Mouse (Mus musculus): ENCODE data around the gene 1700092M07Rik.

Gene 1700092M07Rik

GRCm38 (mm10) chr19:8742176-8742575 is 1.7 kb downstream of the 1700092M07Rik start:
- DNase-seq (ENCODE audit: low read depth, low spot score): no peak

- DNase-seq (ENCODE audit: low read depth, low spot score): no peak
These were observed 4.9 kb downstream of the 1700092M07Rik start for GRCm38 (mm10) chr19:8745382-8745781.

GRCm38 (mm10) chr19:8747368-8747767 is 6.8 kb downstream of the 1700092M07Rik start:
- DNase-seq (ENCODE audit: low read depth, low spot score): peak; percentile 69

- no peak for DNase-seq (ENCODE audit: low read depth, low spot score)
These were observed 15.1 kb downstream of the 1700092M07Rik start for GRCm38 (mm10) chr19:8755652-8756051.

- DNase-seq (ENCODE audit: low read depth, low spot score): peak; percentile 98
These were observed 16.3 kb downstream of the 1700092M07Rik start, which contains the start of gene Nxf1 for GRCm38 (mm10) chr19:8756635-8757387. Gene Nxf1 (plus strand): TSS chr19:8757073.

DNA sequence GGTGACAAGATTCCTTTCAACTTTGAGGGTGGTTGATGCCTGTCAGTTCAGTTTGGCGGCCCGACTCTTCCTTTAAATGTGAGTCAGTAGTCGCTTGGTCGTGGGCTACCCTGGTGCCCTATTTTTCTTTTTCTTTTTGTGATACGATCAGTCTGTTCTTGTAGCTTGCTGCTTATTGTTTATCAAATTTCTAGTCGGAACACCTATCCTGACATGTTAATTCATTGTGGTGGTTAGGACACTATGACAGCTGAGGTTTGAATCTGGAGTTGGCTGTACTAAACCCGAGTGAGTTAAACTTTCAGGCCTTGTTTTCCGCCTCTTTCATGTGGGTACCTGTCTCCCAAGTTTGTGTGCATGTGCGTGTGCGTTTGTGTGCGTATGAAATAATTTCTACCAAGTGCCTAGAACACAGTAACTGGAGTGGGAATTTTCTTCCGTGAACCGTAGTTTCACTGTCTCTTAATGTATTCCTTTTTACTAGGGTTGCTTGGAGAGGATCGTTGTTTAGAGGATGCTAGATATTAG is 17.0 kb downstream of the 1700092M07Rik start:
- no peak for DNase-seq (ENCODE audit: low read depth, low spot score)

GRCm38 (mm10) chr19:8758899-8759298 is 18.4 kb downstream of the 1700092M07Rik start:
- DNase-seq (ENCODE audit: low read depth, low spot score): no peak

GRCm38 (mm10) chr19:8760757-8761156 is 20.2 kb downstream of the 1700092M07Rik start:
- peak; percentile 35 for DNase-seq (ENCODE audit: low read depth, low spot score)

DNA sequence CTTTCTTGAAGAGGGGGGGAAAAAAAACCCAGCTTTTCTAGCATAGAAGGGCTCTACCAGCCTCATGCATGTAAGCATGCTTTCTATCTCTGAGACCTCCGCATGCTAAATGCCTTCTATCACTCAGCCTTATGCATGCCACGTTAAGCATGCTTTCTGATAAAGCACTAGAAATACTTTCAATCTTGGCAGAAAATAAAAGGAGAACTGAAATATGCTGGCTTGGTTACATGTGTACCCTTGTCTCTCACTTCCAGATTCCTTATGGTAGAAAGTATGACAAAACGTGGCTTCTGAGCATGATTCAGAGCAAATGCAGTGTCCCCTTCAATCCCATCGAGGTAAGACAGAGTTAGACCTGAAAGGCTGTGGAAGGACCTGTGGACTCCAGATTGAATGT is 22.8 kb downstream of the 1700092M07Rik start:
- no peak for DNase-seq (ENCODE audit: low read depth, low spot score)

DNA sequence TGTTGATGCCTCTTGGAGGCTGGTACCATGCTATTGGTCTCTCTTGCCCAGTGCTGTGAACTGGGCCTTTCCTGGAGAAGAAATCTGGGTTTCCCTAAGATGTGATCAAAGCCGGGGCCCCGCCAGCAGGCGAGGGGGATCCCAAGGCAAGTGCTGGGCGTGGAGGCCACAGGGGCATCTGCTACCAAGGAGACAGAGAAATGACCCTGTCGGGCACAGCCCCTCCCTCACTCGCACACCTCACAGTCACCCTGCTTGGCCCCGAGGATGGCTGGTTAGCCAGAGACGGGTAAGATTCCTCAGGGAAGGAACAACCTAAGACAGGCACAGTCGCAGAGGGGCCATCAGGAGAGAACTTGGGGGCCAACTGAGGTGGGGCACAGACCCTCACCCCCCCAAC is 25.0 kb downstream of the 1700092M07Rik start:
- DNase-seq (ENCODE audit: low read depth, low spot score): no peak

- DNase-seq (ENCODE audit: low read depth, low spot score): peak; percentile 91
These were observed 30.2 kb downstream of the 1700092M07Rik start, which contains the start of gene Tmem223 for GRCm38 (mm10) chr19:8770567-8771270. Gene Tmem223 (plus strand): TSS chr19:8770996.

DNA sequence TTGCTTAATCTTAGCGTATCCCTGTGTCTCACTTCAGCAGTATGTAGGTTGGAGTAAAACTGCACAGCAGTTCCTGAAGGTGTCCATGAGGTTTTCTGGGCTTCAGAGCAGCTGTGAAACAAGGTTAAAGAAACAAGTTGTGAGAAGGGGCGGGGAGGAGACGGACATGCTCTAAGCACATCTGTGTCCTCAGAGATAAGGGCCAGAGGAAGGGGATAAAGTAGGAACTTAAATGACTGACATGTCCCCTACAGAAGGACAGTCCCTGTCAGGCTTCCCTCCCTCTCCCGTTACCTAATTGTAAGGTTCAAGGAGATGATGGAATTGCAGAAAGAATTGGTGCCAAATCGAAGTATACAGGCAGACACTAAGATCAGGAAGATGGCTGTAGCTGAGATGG is 32.5 kb downstream of the 1700092M07Rik start:
- no peak for DNase-seq (ENCODE audit: low read depth, low spot score)

- no peak for DNase-seq (ENCODE audit: low read depth, low spot score)
These were observed 32.9 kb downstream of the 1700092M07Rik start for GRCm38 (mm10) chr19:8773409-8773808.

- DNase-seq (ENCODE audit: low read depth, low spot score): peak; percentile 97
These were observed 33.7 kb downstream of the 1700092M07Rik start, which contains the start of gene Tmem179b for GRCm38 (mm10) chr19:8774086-8774835. Gene Tmem179b (minus strand): TSS chr19:8774467.

DNA sequence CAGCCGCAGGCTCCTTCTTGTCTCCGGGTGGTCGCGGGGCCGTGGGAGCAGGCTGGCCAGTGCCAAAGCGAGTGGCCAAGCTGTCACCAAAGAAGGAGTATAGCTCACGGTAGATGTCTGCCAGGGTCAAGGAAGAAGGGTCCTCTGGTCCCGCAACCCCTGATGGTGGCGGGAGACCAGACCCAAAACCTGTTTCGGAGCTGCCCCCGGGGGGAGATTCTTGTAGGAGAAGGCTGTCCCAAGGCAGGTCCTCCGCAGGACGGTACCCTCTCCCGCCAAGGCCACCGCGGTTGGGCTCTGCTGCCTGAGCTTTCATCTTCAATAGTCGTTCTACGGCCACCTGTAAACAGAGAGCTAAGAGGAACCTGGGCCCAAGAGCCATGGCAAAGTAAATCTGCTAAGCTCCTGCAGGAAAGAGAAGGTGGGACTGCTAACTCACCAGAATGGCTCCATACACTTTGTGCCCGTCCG is 34.5 kb downstream of the 1700092M07Rik start:
- no peak for DNase-seq (ENCODE audit: low read depth, low spot score)

GRCm38 (mm10) chr19:8786008-8786781 is 45.7 kb downstream of the 1700092M07Rik start, which contains the start of gene Taf6l:
Gene Taf6l (minus strand): TSS chr19:8786417.
- DNase-seq (ENCODE audit: low read depth, low spot score): peak; percentile 99

- peak; percentile 48 for DNase-seq (ENCODE audit: low read depth, low spot score)
These were observed 48.0 kb downstream of the 1700092M07Rik start for GRCm38 (mm10) chr19:8788521-8788920.

- no peak for DNase-seq (ENCODE audit: low read depth, low spot score)
These were observed 48.7 kb downstream of the 1700092M07Rik start for GRCm38 (mm10) chr19:8789171-8789570.

- no peak for DNase-seq (ENCODE audit: low read depth, low spot score)
These were observed 49.7 kb downstream of the 1700092M07Rik start for GRCm38 (mm10) chr19:8790171-8790570.
